Mouse (Mus musculus) embryonic fibroblast, embryonic 13.5 days (primary cell): ENCODE data around the gene Ccl22. TPM values are rescaled to one million over a fixed set of nuclear protein-coding genes. Genes with fewer than 3 reads are reported as not detected.

Experiments
- H3K27ac ChIP-seq: 2 replicates; pipeline ENCODE4 v1.5.1; 2012; ENCODE audit warnings: low read length, control low read depth, inconsistent platforms; ENCODE audit not compliant: insufficient read depth
- H3K4me1 ChIP-seq: 2 replicates; pipeline ENCODE4 v1.6.1; 2011; ENCODE audit warnings: low read length; ENCODE audit not compliant: control insufficient read depth, insufficient read depth
- H3K4me3 ChIP-seq: 2 replicates; pipeline ENCODE4 v1.5.1; 2011; ENCODE audit warnings: mild to moderate bottlenecking, control low read depth, low read length; ENCODE audit not compliant: insufficient read depth
- CTCF ChIP-seq: IDR thresholded peaks from 2 replicates; pipeline ENCODE4 v1.5.1; 2011; ENCODE audit warnings: mild to moderate bottlenecking, control low read depth, low read length, moderate library complexity, borderline replicate concordance; ENCODE audit not compliant: insufficient read depth
- POLR2A ChIP-seq: IDR thresholded peaks from 2 replicates; pipeline ENCODE4 v1.6.1; 2011; ENCODE audit warnings: low read depth, mild to moderate bottlenecking, control low read depth, low read length, moderate library complexity
- polyA plus RNA-seq: library from polyadenylated mRNA; stranded (reverse); fragments of >200 nt; gene quantifications from 2 replicates; pipeline ENCODE4 v1.2.4, GENCODE M21; 2011; ENCODE audit warnings: low read depth; ENCODE audit not compliant: missing spikeins, insufficient read length

Gene Ccl22
- polyA plus RNA-seq = not detected in 2 replicates

- no peaks in the 10 kb centered on the region for H3K4me1 ChIP-seq
- no peak within 1 kb of the TSS for H3K4me3 ChIP-seq
- TF ChIP-seq CTCF = no peak
- H3K27ac ChIP-seq = no peak within 1 kb of the TSS
These were observed at the start of gene Ccl22 for GRCm38 (mm10) chr8:94745476-94746184. TSS of gene Ccl22 (plus strand) at chr8:94745590.

- Histone ChIP-seq H3K27ac (no peak within 1 kb of the TSS), H3K4me3 (peak within 1 kb of the TSS; percentile 11)
- TF ChIP-seq CTCF = no peak
- TF ChIP-seq POLR2A = no peak
These were observed 49.4 kb upstream of the Ccl22 start, which contains the start of gene Pllp for GRCm38 (mm10) chr8:94695994-94696384. TSS of gene Pllp (minus strand) at chr8:94696278.

GRCm38 (mm10) chr8:94696566-94696965, 48.8 kb upstream of the Ccl22 start:
- H3K4me3 ChIP-seq = no peak overlapping the region
- no peak overlapping the region for H3K27ac ChIP-seq
- TF ChIP-seq CTCF (no peak), POLR2A (no peak)
- no peaks in the 10 kb centered on the region for H3K4me1 ChIP-seq

More at GRCm38 (mm10) chr8:94695994-94696384, 49.4 kb upstream of the Ccl22 start, which contains the start of gene Pllp:
- no peaks in the 10 kb centered on the region for H3K4me1 ChIP-seq

GRCm38 (mm10) chr8:94697956-94698355, 47.4 kb upstream of the Ccl22 start:
- TF ChIP-seq POLR2A = no peak
- no peak for TF ChIP-seq CTCF
- Histone ChIP-seq H3K4me1 (no peaks in the 10 kb centered on the region), H3K27ac (no peak overlapping the region), H3K4me3 (no peak overlapping the region)

- TF ChIP-seq CTCF (no peak), POLR2A (no peak)
- Histone ChIP-seq H3K27ac (no peak overlapping the region), H3K4me3 (no peak overlapping the region), H3K4me1 (no peaks in the 10 kb centered on the region)
These were observed 46.0 kb upstream of the Ccl22 start for GRCm38 (mm10) chr8:94699366-94699765.

GRCm38 (mm10) chr8:94700421-94700935, 44.9 kb upstream of the Ccl22 start:
- Histone ChIP-seq H3K27ac (no peak overlapping the region), H3K4me3 (no peak overlapping the region), H3K4me1 (no peaks in the 10 kb centered on the region)
- no peak for TF ChIP-seq CTCF
- no peak for TF ChIP-seq POLR2A

- no peak overlapping the region for H3K4me3 ChIP-seq
- TF ChIP-seq POLR2A = no peak
- no peak for TF ChIP-seq CTCF
These were observed 43.2 kb upstream of the Ccl22 start for GRCm38 (mm10) chr8:94702156-94702555.

GRCm38 (mm10) chr8:94702844-94703813, 42.3 kb upstream of the Ccl22 start:
- TF ChIP-seq POLR2A (0 out of 2 replicates have a peak, but pooled peaks have one; percentile 15), CTCF (peak; percentile 74)
- Histone ChIP-seq H3K4me3 (peak overlapping the region; percentile 53), H3K27ac (no peak overlapping the region)

More at GRCm38 (mm10) chr8:94702156-94702555, 43.2 kb upstream of the Ccl22 start:
- Histone ChIP-seq H3K4me1 (no peaks in the 10 kb centered on the region; the same call in 1 of the 2 replicates), H3K27ac (no peak overlapping the region)

GRCm38 (mm10) chr8:94703972-94704668, 41.3 kb upstream of the Ccl22 start:
- TF ChIP-seq CTCF (peak; percentile 57), POLR2A (no peak)
- no peaks in the 10 kb centered on the region; the same call in 1 of the 2 replicates for H3K4me1 ChIP-seq
- peak overlapping the region; percentile 33 for H3K4me3 ChIP-seq
- no peak overlapping the region for H3K27ac ChIP-seq

More at GRCm38 (mm10) chr8:94702844-94703813, 42.3 kb upstream of the Ccl22 start:
- no peaks in the 10 kb centered on the region; the same call in 1 of the 2 replicates for H3K4me1 ChIP-seq
